Mouse (Mus musculus) liver, adult 2 months (tissue): ENCODE results near the gene Nhsl1.

Source experiments
- CTCF ChIP-seq: fragments of 200-500 bp; IDR thresholded peaks from 2 replicates; pipeline ENCODE4 v1.5.1; 2011; ENCODE audit warnings: low read depth, low read length, control low read depth
- POLR2A ChIP-seq: fragments of 200-500 bp; IDR thresholded peaks from 2 replicates; pipeline ENCODE4 v1.6.1; 2011; ENCODE audit warnings: low read length, control low read depth; ENCODE audit not compliant: insufficient read depth; ENCODE audit errors: extremely low read depth

DNA sequence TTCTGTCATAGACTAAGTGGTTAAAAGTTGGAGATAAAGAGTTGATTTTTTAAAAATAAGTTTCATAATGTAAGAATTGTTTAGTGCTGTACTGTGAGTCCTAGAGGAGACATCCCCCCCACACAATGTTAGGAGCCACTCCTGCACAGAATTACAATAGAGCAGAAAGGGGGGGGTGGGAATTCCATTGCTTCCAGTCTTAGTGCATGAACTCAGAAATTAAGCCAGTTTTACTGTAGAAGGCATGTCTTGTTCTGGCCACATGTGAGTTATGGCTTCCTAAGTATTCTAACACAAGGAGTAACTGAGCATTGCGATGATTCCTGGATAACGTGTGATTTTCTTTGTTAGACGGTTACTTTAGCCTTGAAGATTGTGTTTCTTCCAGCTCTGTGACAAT is 112.8 kb downstream of the Nhsl1 start:
- TF ChIP-seq CTCF = no peak
- TF ChIP-seq POLR2A = no peak
